Comparison of ENCODE assay signal across 15 mouse cellular contexts in genomic region chr16:26689771-26690170, GRCm38 (mm10).
DNase-seq lines count a peak whose midpoint lies in the region; ATAC-seq and TF ChIP-seq lines count a peak whose summit lies in the region.
"Had no signal": no experiment of that assay in that cellular context is flagged by ENCODE, and none has a peak within 500 bp of the region (broad histone marks: within the 10 kb centered on the region; RNA-seq: fewer than 3 reads in every experiment).

No protein-coding gene starts in this region.

- TF ChIP-seq POLR2A in brain, embryonic 14.5 days (IDR thresholded peaks at IDR 0.05; ENCODE audit: borderline replicate concordance, extremely low read depth, insufficient read depth, insufficient read length, poor library complexity, severe bottlenecking): no peak

- DNase-seq in lung, embryonic 14.5 days: peak; percentile 3
- no peak for DNase-seq in lung, postnatal 10 days
- peak; percentile 42 to 50 for DNase-seq in B cell, adult 2 months
- DNase-seq in brain, embryonic 14.5 days (ENCODE audit: low read depth): peak; percentile 22
- DNase-seq in frontal cortex, adult 2 months (ENCODE audit: extremely low spot score in 1 of 2, low spot score in 1 of 2): no peak
- no peak for DNase-seq in thymus, postnatal 4 days
- no peak for DNase-seq in kidney, adult 18-20 months
- DNase-seq: cerebellum, adult 9-10 months; right cerebral cortex, postnatal 4 days had no signal

- ATAC-seq in lung, embryonic 14.5 days (ENCODE audit: insufficient read depth): no peak
- ATAC-seq in megakaryocyte-erythroid progenitor cell, adult 5-6 weeks (replicated peaks; ENCODE audit: low FRiP score, low TSS enrichment, poor library complexity, severe bottlenecking): 0 out of 2 replicates have a peak, but pooled peaks have one; percentile 41
- ATAC-seq: forebrain, embryonic 13.5 days had no signal

- H3K9me3 ChIP-seq in lung, embryonic 14.5 days (ENCODE audit: low read depth, low read length): no peaks in the 10 kb centered on the region
- H3K9me3 ChIP-seq: forebrain, embryonic 13.5 days; limb, embryonic 10.5 days; midbrain, embryonic 12.5 days; neural tube, embryonic 12.5 days; stomach, embryonic 15.5 days had no signal

- TF ChIP-seq CTCF in lung, embryonic 14.5 days (IDR thresholded peaks at IDR 0.05; ENCODE audit: low read depth): no peak
- TF ChIP-seq CTCF in brain, embryonic 14.5 days (IDR thresholded peaks at IDR 0.05; ENCODE audit: borderline replicate concordance, extremely low read depth, insufficient read depth, insufficient read length): no peak

- no peak overlapping the region for H3K27ac ChIP-seq in lung, embryonic 14.5 days (ENCODE audit: low read depth)
- H3K27ac ChIP-seq: forebrain, embryonic 13.5 days; limb, embryonic 10.5 days; midbrain, embryonic 12.5 days; neural tube, embryonic 12.5 days; stomach, embryonic 15.5 days had no signal

- no peak overlapping the region for H3K4me3 ChIP-seq in lung, embryonic 14.5 days (ENCODE audit: low read depth, low read length)
- H3K4me3 ChIP-seq: forebrain, embryonic 13.5 days; limb, embryonic 10.5 days; midbrain, embryonic 12.5 days; neural tube, embryonic 12.5 days; stomach, embryonic 15.5 days had no signal

- H3K9ac ChIP-seq in lung, embryonic 14.5 days: no peak overlapping the region
- H3K9ac ChIP-seq: forebrain, embryonic 13.5 days; midbrain, embryonic 12.5 days; neural tube, embryonic 12.5 days; stomach, embryonic 15.5 days had no signal

- no peaks in the 10 kb centered on the region for H3K27me3 ChIP-seq in lung, embryonic 14.5 days (ENCODE audit: insufficient read depth, low read length)
- H3K27me3 ChIP-seq: forebrain, embryonic 13.5 days; midbrain, embryonic 12.5 days; neural tube, embryonic 12.5 days; stomach, embryonic 15.5 days had no signal

- no peaks in the 10 kb centered on the region for H3K36me3 ChIP-seq in lung, embryonic 14.5 days (ENCODE audit: insufficient read depth)
- H3K36me3 ChIP-seq: limb, embryonic 10.5 days; midbrain, embryonic 12.5 days; neural tube, embryonic 12.5 days; stomach, embryonic 15.5 days had no signal

- no peaks in the 10 kb centered on the region for H3K4me1 ChIP-seq in lung, embryonic 14.5 days (ENCODE audit: insufficient read depth)
- H3K4me1 ChIP-seq: forebrain, embryonic 13.5 days; limb, embryonic 10.5 days; midbrain, embryonic 12.5 days; neural tube, embryonic 12.5 days; stomach, embryonic 15.5 days had no signal

- no peak overlapping the region for H3K4me2 ChIP-seq in lung, embryonic 14.5 days
- H3K4me2 ChIP-seq: forebrain, embryonic 13.5 days; midbrain, embryonic 12.5 days; neural tube, embryonic 12.5 days; stomach, embryonic 15.5 days had no signal

- 65% methylated on average over 2 of the region's 2 CpGs for WGBS in lung, embryonic 14.5 days

Comparison
In these comparisons a context has a peak if more than half of its experiments do, and no peak if none do; other contexts are left out.
1. DNase-seq: peak in lung, embryonic 14.5 days (single experiment), B cell, adult 2 months (2 of 2) and brain, embryonic 14.5 days (single experiment); none in lung, postnatal 10 days (single experiment), frontal cortex, adult 2 months (0 of 2), thymus, postnatal 4 days (single experiment) and kidney, adult 18-20 months (single experiment).